Mouse (Mus musculus): ENCODE results near the gene Olfr64. TPM values are rescaled to one million over a fixed set of nuclear protein-coding genes. Genes with fewer than 3 reads are reported as not detected.

Gene Olfr64
- polyA plus RNA-seq (2015; fragmentation: Nextera tagmentation; extraction: Ambion mirVana): not detected in 2 replicates

DNA sequence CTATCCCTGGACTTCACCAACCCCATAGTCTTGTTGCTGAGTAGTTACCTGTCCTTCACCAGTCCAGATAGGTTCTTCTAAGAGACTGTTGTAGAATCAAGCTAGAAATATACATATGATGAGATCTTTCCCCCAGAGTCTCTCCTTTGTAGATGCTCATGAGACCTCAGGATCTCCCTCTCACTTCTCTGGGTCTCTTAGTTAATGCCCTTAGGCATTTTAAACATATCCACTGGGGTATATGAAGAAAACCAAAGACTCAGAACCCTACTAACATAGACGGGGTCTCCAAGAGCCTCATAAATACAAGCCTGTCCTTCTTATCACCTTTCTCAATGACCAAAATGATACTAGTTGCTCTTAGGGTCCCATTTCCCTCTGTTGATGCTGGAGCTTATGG is at the start of gene Olfr64:
Gene Olfr64, minus strand, starts transcription at position 101 of the 400 bp plus-strand sequence.
- no peaks in the 10 kb centered on the region for H3K9me3 ChIP-seq
- no peak within 1 kb of the TSS for H3K4me3 ChIP-seq (replicated peaks)
- ATAC-seq: no peak
- no peaks in the 10 kb centered on the region for H3K36me3 ChIP-seq
- H3K9ac ChIP-seq (replicated peaks): no peak within 1 kb of the TSS
- WGBS: 79% methylated on average over 1 of the region's 1 CpGs
- no peaks in the 10 kb centered on the region for H3K27me3 ChIP-seq
- H3K4me2 ChIP-seq (replicated peaks): no peak within 1 kb of the TSS
- H3K27ac ChIP-seq: no peak within 1 kb of the TSS
- no peaks in the 10 kb centered on the region for H3K4me1 ChIP-seq (replicated peaks)

DNA sequence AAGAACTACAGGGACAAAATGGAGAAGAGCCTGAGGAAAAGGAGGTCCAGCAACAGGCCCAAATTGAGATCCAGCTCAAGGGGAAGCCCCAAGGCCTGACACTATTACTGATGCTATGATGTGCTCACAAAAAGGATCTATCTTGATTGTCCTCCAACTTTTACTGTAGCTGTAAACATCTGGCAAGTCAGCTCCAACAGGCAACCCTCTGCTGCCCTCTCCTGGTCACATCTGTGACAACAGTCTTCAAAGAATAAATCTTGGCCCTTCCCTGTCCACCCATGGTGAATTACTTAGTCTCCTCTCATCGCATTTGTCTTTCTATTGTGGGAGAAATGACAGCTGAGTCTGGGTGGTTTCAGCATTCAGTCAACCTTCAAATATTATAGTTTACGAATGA is 48.4 kb upstream of the Olfr64 start:
- no peak overlapping the region for H3K9ac ChIP-seq (replicated peaks)
- no peak overlapping the region for H3K4me2 ChIP-seq (replicated peaks)
- H3K27me3 ChIP-seq: no peaks in the 10 kb centered on the region
- H3K4me3 ChIP-seq (replicated peaks): no peak overlapping the region
- WGBS: 23% methylated on average over 2 of the region's 2 CpGs
- H3K4me1 ChIP-seq (replicated peaks): no peaks in the 10 kb centered on the region
- no peak for ATAC-seq
- no peaks in the 10 kb centered on the region for H3K9me3 ChIP-seq
- no peak overlapping the region for H3K27ac ChIP-seq
- no peaks in the 10 kb centered on the region for H3K36me3 ChIP-seq

DNA sequence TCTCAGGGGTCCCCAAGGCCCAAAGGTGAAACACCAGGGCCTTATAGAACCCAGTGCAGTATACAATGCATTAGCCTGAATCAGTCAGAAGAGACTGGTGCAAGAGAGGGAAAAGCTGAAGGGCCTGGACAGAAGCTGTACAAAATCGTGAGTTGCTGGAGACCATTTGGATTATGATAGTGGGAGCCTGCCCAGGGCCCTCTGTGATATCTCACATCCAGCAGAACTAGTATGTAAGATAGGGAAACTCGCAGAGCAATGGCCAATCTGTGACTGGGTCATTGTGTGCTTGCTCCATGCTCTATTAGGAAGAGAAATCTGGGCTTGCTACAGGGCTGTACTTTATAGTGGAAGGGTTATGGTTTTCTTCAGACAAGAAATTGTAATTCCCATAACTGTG is 40.0 kb upstream of the Olfr64 start, which contains the start of gene Olfr632:
Gene Olfr632, plus strand, starts transcription at position 84 of the 400 bp plus-strand sequence.
- no peak within 1 kb of the TSS for H3K9ac ChIP-seq (replicated peaks)
- no peaks in the 10 kb centered on the region for H3K4me1 ChIP-seq (replicated peaks)
- ATAC-seq: no peak
- H3K9me3 ChIP-seq: no peaks in the 10 kb centered on the region
- WGBS: 77% methylated on average over 2 of the region's 2 CpGs
- H3K27ac ChIP-seq: no peak within 1 kb of the TSS
- no peak within 1 kb of the TSS for H3K4me3 ChIP-seq (replicated peaks)
- H3K4me2 ChIP-seq (replicated peaks): no peak within 1 kb of the TSS
- no peaks in the 10 kb centered on the region for H3K36me3 ChIP-seq
- H3K27me3 ChIP-seq: no peaks in the 10 kb centered on the region

DNA sequence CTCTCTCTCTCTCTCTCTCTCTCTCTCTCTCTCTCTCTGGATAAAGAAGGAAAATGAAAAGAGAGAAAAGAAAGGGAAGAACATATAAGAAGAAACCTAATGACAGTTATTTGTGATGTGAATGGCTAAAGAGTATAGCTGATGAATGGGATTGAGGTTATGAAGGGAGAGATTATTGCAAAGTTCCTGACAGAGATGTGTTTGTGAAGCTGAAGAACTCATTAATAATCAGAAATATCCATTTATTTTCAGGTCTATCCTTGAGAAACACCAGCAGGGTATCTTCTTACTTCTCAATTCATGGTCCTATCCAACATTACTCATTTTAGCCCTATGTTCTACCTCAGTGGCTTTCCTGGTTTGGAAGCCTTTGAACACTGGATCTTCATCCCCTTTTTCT is 34.2 kb upstream of the Olfr64 start, which contains the start of gene Olfr631:
Gene Olfr631, plus strand, starts transcription at position 301 of the 400 bp plus-strand sequence.
- Histone ChIP-seq H3K4me3 (replicated peaks) (no peak within 1 kb of the TSS), H3K4me1 (replicated peaks) (no peaks in the 10 kb centered on the region), H3K9me3 (no peaks in the 10 kb centered on the region), H3K9ac (replicated peaks) (no peak within 1 kb of the TSS), H3K27ac (no peak within 1 kb of the TSS), H3K4me2 (replicated peaks) (no peak within 1 kb of the TSS), H3K27me3 (no peaks in the 10 kb centered on the region), H3K36me3 (no peaks in the 10 kb centered on the region)
- ATAC-seq: no peak

DNA sequence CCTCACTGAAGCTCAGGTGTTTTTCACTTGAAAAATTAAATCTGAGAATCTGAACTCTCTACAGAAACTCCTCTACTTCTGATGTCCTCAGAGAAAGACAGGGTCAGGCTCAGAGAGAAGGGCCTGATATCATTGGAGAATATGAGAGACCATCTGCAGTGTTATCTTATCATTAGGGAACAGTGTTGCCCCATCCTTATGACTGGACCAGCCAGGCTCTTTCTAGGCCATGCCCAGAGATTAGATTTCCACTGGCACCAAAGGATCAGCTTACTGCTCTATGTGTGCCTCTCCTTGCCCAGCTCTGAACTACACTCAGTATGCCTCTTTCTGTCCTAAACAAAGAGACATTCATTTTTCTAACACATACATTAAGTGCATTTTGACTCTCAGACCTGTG is 21.1 kb upstream of the Olfr64 start:
- Histone ChIP-seq H3K9ac (replicated peaks) (no peak overlapping the region), H3K36me3 (no peaks in the 10 kb centered on the region), H3K27ac (no peak overlapping the region), H3K4me1 (replicated peaks) (no peaks in the 10 kb centered on the region), H3K4me2 (replicated peaks) (no peak overlapping the region), H3K4me3 (replicated peaks) (no peak overlapping the region), H3K27me3 (no peaks in the 10 kb centered on the region), H3K9me3 (no peaks in the 10 kb centered on the region)
- ATAC-seq: no peak

DNA sequence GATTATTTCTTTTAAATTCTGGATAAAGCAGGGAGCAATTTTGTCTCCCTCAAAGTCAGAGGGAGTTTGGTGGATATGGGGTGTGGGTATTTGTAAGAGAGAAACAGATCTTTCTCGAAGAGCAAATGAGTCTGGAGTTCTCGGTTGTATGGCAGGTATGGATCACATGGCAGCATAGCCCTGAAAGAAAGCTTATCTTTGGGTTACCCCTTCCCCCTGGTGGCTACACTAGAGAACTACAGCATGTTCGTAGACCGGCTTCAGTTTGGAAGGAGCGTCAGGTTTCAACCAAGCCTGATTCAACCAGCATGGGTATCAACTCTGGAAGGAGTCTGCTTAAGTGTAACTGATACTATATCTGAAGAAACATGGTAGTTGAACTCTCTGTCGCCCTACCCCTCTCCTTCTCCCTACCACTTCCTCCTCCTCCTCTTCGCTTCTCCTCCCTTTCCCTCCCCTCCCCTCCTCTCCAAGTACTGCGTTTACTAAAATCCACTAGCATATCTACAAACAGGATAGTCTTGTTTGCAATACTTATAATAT is 18.8 kb upstream of the Olfr64 start:
- no peak overlapping the region for H3K27ac ChIP-seq
- 51% methylated on average over 8 of the region's 8 CpGs for WGBS
- no peaks in the 10 kb centered on the region for H3K36me3 ChIP-seq
- H3K4me1 ChIP-seq (replicated peaks): no peaks in the 10 kb centered on the region
- H3K4me3 ChIP-seq (replicated peaks): no peak overlapping the region
- no peaks in the 10 kb centered on the region for H3K27me3 ChIP-seq
- no peak overlapping the region for H3K9ac ChIP-seq (replicated peaks)
- H3K4me2 ChIP-seq (replicated peaks): no peak overlapping the region
- no peaks in the 10 kb centered on the region for H3K9me3 ChIP-seq
- no peak for ATAC-seq

DNA sequence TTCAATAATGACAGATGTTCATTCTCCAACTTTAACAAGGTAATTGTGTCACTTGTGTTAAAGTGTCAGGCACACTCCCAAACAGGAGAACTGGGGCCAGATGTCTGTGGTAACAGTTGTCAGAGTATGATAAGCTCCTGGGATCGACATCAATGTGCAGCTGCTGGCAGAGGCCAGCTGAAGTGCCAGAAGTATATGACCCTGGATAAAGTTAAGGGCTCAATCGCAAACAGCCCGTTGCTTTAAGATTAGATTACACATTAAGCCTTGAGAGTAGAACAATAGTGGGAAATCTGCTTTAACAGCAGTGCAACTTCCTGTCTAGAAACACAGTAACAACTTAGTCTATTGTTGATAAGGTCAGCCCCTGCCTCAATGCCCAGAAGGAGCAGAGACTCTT is 15.8 kb upstream of the Olfr64 start:
- no peak overlapping the region for H3K4me3 ChIP-seq (replicated peaks)
- no peaks in the 10 kb centered on the region for H3K36me3 ChIP-seq
- no peak overlapping the region for H3K4me2 ChIP-seq (replicated peaks)
- no peaks in the 10 kb centered on the region for H3K9me3 ChIP-seq
- H3K27me3 ChIP-seq: no peaks in the 10 kb centered on the region
- H3K4me1 ChIP-seq (replicated peaks): no peaks in the 10 kb centered on the region
- no peak for ATAC-seq
- H3K9ac ChIP-seq (replicated peaks): no peak overlapping the region
- 66% methylated on average over 3 of the region's 3 CpGs for whole genome bisulfite sequencing
- H3K27ac ChIP-seq: no peak overlapping the region

DNA sequence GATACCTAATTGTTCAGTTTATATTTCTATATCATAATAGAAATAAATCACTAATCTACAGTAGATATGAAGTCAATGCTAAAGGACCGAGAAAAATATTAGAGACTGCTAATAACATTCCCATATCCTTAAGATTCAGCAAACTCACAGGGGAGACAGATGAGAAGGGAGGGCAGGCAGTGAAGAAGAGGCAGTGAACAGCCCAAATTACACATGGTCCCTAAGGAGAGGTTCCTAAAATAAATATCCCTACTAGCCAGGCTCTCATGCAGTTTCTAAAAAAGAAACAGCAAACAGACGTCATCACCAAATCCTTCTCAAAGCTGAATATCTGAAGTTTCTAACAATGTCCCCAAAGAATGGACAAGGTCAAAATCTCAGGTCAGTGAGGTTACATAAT is 8.9 kb upstream of the Olfr64 start, which contains the start of gene Olfr65:
Gene Olfr65, plus strand, starts transcription at position 301 of the 400 bp plus-strand sequence.
- WGBS: 85% methylated on average over 2 of the region's 2 CpGs
- no peak within 1 kb of the TSS for H3K9ac ChIP-seq (replicated peaks)
- no peaks in the 10 kb centered on the region for H3K36me3 ChIP-seq
- ATAC-seq: no peak
- no peak within 1 kb of the TSS for H3K27ac ChIP-seq
- H3K9me3 ChIP-seq: no peaks in the 10 kb centered on the region
- H3K4me2 ChIP-seq (replicated peaks): no peak within 1 kb of the TSS
- no peak within 1 kb of the TSS for H3K4me3 ChIP-seq (replicated peaks)
- H3K4me1 ChIP-seq (replicated peaks): no peaks in the 10 kb centered on the region
- H3K27me3 ChIP-seq: no peaks in the 10 kb centered on the region

DNA sequence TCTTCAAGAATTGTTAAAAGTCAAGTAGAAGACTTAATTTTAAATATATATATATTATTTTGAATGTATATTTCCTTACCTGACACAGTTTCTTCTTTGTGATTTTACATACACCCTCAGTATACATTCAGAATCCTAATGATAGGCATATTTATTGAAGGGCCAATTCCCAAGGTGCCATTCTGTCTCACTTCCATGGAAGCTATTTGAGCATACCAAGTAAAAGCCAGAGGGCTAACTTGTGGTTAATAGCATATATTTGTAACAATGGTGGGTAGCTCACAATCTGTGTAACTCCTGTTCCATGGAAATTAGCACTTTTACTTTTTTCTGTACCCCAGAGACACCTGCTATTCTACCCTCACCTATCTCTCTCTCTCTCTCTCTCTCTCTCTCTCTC is 8.1 kb downstream of the Olfr64 start, which contains the start of gene Olfr66:
Gene Olfr66, minus strand, starts transcription at position 101 of the 400 bp plus-strand sequence.
- Histone ChIP-seq H3K4me2 (replicated peaks) (no peak within 1 kb of the TSS), H3K27me3 (no peaks in the 10 kb centered on the region), H3K36me3 (no peaks in the 10 kb centered on the region), H3K9ac (replicated peaks) (no peak within 1 kb of the TSS), H3K4me3 (replicated peaks) (no peak within 1 kb of the TSS), H3K27ac (no peak within 1 kb of the TSS), H3K4me1 (replicated peaks) (no peaks in the 10 kb centered on the region), H3K9me3 (no peaks in the 10 kb centered on the region)
- ATAC-seq: no peak

DNA sequence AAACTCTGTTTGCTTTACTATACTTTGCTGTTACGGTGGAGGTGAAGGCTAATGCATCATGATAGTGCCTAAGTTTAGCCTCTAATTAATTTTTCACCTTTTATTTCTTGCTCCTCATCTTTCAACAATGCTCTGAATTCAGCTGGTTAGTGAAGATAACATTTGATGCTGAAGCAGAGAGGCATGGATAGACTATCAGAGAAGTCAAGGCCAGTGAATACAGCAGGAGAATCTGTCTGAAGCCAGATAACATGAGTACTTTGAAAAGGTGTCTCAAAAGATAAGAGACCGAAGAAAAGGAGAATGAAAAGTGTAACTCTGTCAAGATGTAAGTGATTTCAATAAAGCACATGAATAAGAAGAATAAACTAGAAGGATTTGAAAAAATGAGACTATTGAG is 17.2 kb downstream of the Olfr64 start:
- Histone ChIP-seq H3K27ac (no peak overlapping the region), H3K9ac (replicated peaks) (no peak overlapping the region), H3K4me1 (replicated peaks) (no peaks in the 10 kb centered on the region), H3K4me3 (replicated peaks) (no peak overlapping the region), H3K4me2 (replicated peaks) (no peak overlapping the region), H3K36me3 (no peaks in the 10 kb centered on the region), H3K9me3 (no peaks in the 10 kb centered on the region), H3K27me3 (no peaks in the 10 kb centered on the region)
- no peak for ATAC-seq
- 84% methylated on average over 2 of the region's 2 CpGs for WGBS

DNA sequence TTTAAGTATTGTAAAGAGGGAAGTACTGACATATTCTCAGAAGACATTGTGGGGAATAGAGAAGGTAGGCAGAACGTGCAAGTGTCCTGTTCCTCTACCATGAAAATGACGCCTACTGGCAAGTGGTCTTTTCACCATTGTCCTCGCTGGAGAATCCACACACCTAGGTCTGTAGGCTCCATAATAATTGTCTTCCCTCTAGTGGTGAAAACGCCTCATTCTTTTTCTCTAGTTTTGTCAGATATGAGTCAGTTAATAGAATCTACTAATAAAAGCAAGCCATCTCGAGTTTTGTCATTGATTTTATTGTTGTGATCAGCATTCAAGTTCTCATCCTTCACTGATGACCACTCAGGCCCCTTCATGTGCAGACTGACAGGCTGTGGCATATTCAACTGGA is 19.8 kb downstream of the Olfr64 start:
- no peaks in the 10 kb centered on the region for H3K9me3 ChIP-seq
- H3K4me1 ChIP-seq (replicated peaks): no peaks in the 10 kb centered on the region
- H3K36me3 ChIP-seq: no peaks in the 10 kb centered on the region
- no peak overlapping the region for H3K4me3 ChIP-seq (replicated peaks)
- no peak overlapping the region for H3K4me2 ChIP-seq (replicated peaks)
- no peak overlapping the region for H3K9ac ChIP-seq (replicated peaks)
- H3K27ac ChIP-seq: no peak overlapping the region
- no peak for ATAC-seq
- WGBS: 53% methylated on average over 5 of the region's 5 CpGs
- H3K27me3 ChIP-seq: no peaks in the 10 kb centered on the region

DNA sequence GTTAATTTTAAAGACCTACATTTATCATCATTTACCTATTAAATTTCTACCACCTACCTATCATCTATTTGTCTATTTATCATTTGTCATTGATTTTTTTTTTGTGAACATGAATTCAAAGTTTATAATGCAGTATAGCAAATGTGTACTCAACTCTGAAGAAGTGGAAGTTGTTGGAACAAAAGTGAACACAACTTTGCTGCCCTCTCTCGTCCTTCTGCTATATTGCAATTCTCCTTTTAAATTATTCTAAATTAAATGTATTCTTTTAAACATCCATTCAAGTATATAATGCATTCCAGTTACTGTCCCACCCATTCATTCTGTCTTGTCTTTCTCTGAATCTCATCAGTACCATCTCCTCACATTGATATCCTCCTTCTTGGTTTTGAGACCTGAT is 21.2 kb downstream of the Olfr64 start:
- WGBS: 13% methylated on average over 1 of the region's 1 CpGs
- ATAC-seq: no peak
- Histone ChIP-seq H3K4me3 (replicated peaks) (no peak overlapping the region), H3K4me1 (replicated peaks) (no peaks in the 10 kb centered on the region), H3K4me2 (replicated peaks) (no peak overlapping the region), H3K27me3 (no peaks in the 10 kb centered on the region), H3K36me3 (no peaks in the 10 kb centered on the region), H3K27ac (no peak overlapping the region), H3K9me3 (no peaks in the 10 kb centered on the region), H3K9ac (replicated peaks) (no peak overlapping the region)

DNA sequence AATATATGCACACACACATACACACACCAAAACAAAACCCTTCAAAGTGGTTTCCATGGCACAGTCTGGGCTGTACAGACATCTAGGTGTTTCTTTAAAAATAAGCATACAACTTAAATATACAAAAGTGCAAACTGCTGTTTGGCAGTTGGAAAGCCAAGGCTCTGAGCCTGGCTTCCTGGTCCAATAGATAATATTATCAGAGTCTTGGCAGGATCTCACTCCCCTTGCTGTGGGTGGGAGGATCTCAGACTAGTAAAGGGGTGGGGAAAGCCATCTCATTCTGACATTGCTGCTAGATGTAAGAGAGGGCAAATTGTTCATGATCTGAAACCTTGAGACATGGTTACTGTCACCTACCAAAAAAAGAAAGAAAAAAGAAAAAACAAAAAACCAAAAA is 23.6 kb downstream of the Olfr64 start:
- Histone ChIP-seq H3K4me2 (replicated peaks) (no peak overlapping the region), H3K36me3 (no peaks in the 10 kb centered on the region), H3K4me3 (replicated peaks) (no peak overlapping the region), H3K9me3 (no peaks in the 10 kb centered on the region; the same call in 1 of the 2 replicates), H3K27me3 (no peaks in the 10 kb centered on the region), H3K9ac (replicated peaks) (no peak overlapping the region), H3K27ac (no peak overlapping the region), H3K4me1 (replicated peaks) (no peaks in the 10 kb centered on the region)
- ATAC-seq: no peak

Data from midbrain, embryonic 13.5 days (tissue).